Mouse (Mus musculus): ENCODE results near the gene Pet100. TPM values are rescaled to one million over a fixed set of nuclear protein-coding genes. Genes with fewer than 3 reads are reported as not detected.

Gene Pet100
- polyA plus RNA-seq, 1 experiment from 2014 or later, result 97.1 TPM

- no peak overlapping the region for H3K4me2 ChIP-seq (ENCODE audit: low read depth, low read length)
- no peak for ATAC-seq (ENCODE audit: low read depth)
- no peaks in the 10 kb centered on the region for H3K9me3 ChIP-seq (ENCODE audit: control insufficient read depth, low read length)
- no peak overlapping the region for H3K4me3 ChIP-seq (ENCODE audit: low read depth, low read length)
- DNase-seq (ENCODE audit: low spot score), result no peak
- H3K9ac ChIP-seq (ENCODE audit: low read depth, low read length), result no peak overlapping the region
- no peaks in the 10 kb centered on the region for H3K4me1 ChIP-seq (ENCODE audit: control insufficient read depth, insufficient read depth, low read length)
- no peaks in the 10 kb centered on the region for H3K36me3 ChIP-seq (ENCODE audit: control insufficient read depth, insufficient read depth, low read length)
- 64% methylated on average over 11 of the region's 11 CpGs for WGBS
- no peak overlapping the region for H3K27ac ChIP-seq (replicated peaks; ENCODE audit: low read depth, low read length)
- no peaks in the 10 kb centered on the region for H3K27me3 ChIP-seq (replicated peaks; ENCODE audit: control insufficient read depth, insufficient read depth, low read length)
Observed at GRCm38 (mm10) chr8:3654726-3655508, 33.6 kb downstream of the Pet100 start.

- DNase-seq (ENCODE audit: low spot score) (no peak), ATAC-seq (ENCODE audit: low read depth) (no peak)
- no peak within 1 kb of the TSS for H3K9ac ChIP-seq (ENCODE audit: low read depth, low read length)
- H3K4me1 ChIP-seq (ENCODE audit: control insufficient read depth, insufficient read depth, low read length), result no peaks in the 10 kb centered on the region
- no peak within 1 kb of the TSS for H3K27ac ChIP-seq (replicated peaks; ENCODE audit: low read depth, low read length)
- no peaks in the 10 kb centered on the region for H3K9me3 ChIP-seq (ENCODE audit: control insufficient read depth, low read length)
- WGBS, result 78% methylated on average over 2 of the region's 3 CpGs
- no peak within 1 kb of the TSS for H3K4me2 ChIP-seq (ENCODE audit: low read depth, low read length)
- no peaks in the 10 kb centered on the region for H3K27me3 ChIP-seq (replicated peaks; ENCODE audit: control insufficient read depth, insufficient read depth, low read length)
- no peak within 1 kb of the TSS for H3K4me3 ChIP-seq (ENCODE audit: low read depth, low read length)
- H3K36me3 ChIP-seq (ENCODE audit: control insufficient read depth, insufficient read depth, low read length), result no peaks in the 10 kb centered on the region
Observed at GRCm38 (mm10) chr8:3655526-3655925, 34.2 kb downstream of the Pet100 start, which contains the start of gene Retn. TSS of gene Retn (plus strand) at chr8:3655770.

GRCm38 (mm10) chr8:3656725-3657381, 35.5 kb downstream of the Pet100 start:
- no peak overlapping the region for H3K4me2 ChIP-seq (ENCODE audit: low read depth, low read length)
- no peak for ATAC-seq (ENCODE audit: low read depth)
- 18% methylated on average over 7 of the region's 7 CpGs for WGBS

GRCm38 (mm10) chr8:3660889-3661288, 39.5 kb downstream of the Pet100 start:
- Histone ChIP-seq H3K27me3 (replicated peaks; ENCODE audit: control insufficient read depth, insufficient read depth, low read length) (no peaks in the 10 kb centered on the region), H3K4me3 (ENCODE audit: low read depth, low read length) (no peak overlapping the region), H3K4me1 (ENCODE audit: control insufficient read depth, insufficient read depth, low read length) (no peaks in the 10 kb centered on the region), H3K36me3 (ENCODE audit: control insufficient read depth, insufficient read depth, low read length) (no peaks in the 10 kb centered on the region), H3K27ac (replicated peaks; ENCODE audit: low read depth, low read length) (no peak overlapping the region), H3K4me2 (ENCODE audit: low read depth, low read length) (no peak overlapping the region), H3K9ac (ENCODE audit: low read depth, low read length) (no peak overlapping the region), H3K9me3 (ENCODE audit: control insufficient read depth, low read length) (no peaks in the 10 kb centered on the region)
- DNase-seq (ENCODE audit: low spot score) (no peak), ATAC-seq (ENCODE audit: low read depth) (no peak)
- 72% methylated on average over 8 of the region's 8 CpGs for WGBS

More at GRCm38 (mm10) chr8:3656725-3657381, 35.5 kb downstream of the Pet100 start:
- no peaks in the 10 kb centered on the region for H3K27me3 ChIP-seq (replicated peaks; ENCODE audit: control insufficient read depth, insufficient read depth, low read length)
- no peaks in the 10 kb centered on the region for H3K9me3 ChIP-seq (ENCODE audit: control insufficient read depth, low read length)
- DNase-seq (ENCODE audit: low spot score), result peak; percentile 17
- H3K4me3 ChIP-seq (ENCODE audit: low read depth, low read length), result no peak overlapping the region
- H3K36me3 ChIP-seq (ENCODE audit: control insufficient read depth, insufficient read depth, low read length), result no peaks in the 10 kb centered on the region
- no peaks in the 10 kb centered on the region for H3K4me1 ChIP-seq (ENCODE audit: control insufficient read depth, insufficient read depth, low read length)
- H3K9ac ChIP-seq (ENCODE audit: low read depth, low read length), result no peak overlapping the region
- H3K27ac ChIP-seq (replicated peaks; ENCODE audit: low read depth, low read length), result no peak overlapping the region

GRCm38 (mm10) chr8:3664405-3664804, 43.1 kb downstream of the Pet100 start:
- no peak overlapping the region for H3K4me2 ChIP-seq (ENCODE audit: low read depth, low read length)
- ATAC-seq (ENCODE audit: low read depth) (no peak), DNase-seq (ENCODE audit: low spot score) (no peak)
- no peaks in the 10 kb centered on the region for H3K27me3 ChIP-seq (replicated peaks; ENCODE audit: control insufficient read depth, insufficient read depth, low read length)
- H3K4me3 ChIP-seq (ENCODE audit: low read depth, low read length), result no peak overlapping the region
- H3K27ac ChIP-seq (replicated peaks; ENCODE audit: low read depth, low read length), result no peak overlapping the region
- H3K36me3 ChIP-seq (ENCODE audit: control insufficient read depth, insufficient read depth, low read length), result no peaks in the 10 kb centered on the region
- no peak overlapping the region for H3K9ac ChIP-seq (ENCODE audit: low read depth, low read length)
- no peaks in the 10 kb centered on the region for H3K4me1 ChIP-seq (ENCODE audit: control insufficient read depth, insufficient read depth, low read length)
- 51% methylated on average over 5 of the region's 5 CpGs for WGBS
- H3K9me3 ChIP-seq (ENCODE audit: control insufficient read depth, low read length), result no peaks in the 10 kb centered on the region

- Histone ChIP-seq H3K9me3 (ENCODE audit: control insufficient read depth, low read length) (no peaks in the 10 kb centered on the region), H3K4me3 (ENCODE audit: low read depth, low read length) (no peak within 1 kb of the TSS), H3K27ac (replicated peaks; ENCODE audit: low read depth, low read length) (no peak within 1 kb of the TSS), H3K36me3 (ENCODE audit: control insufficient read depth, insufficient read depth, low read length) (no peaks in the 10 kb centered on the region), H3K9ac (ENCODE audit: low read depth, low read length) (no peak within 1 kb of the TSS), H3K4me2 (ENCODE audit: low read depth, low read length) (no peak within 1 kb of the TSS), H3K4me1 (ENCODE audit: control insufficient read depth, insufficient read depth, low read length) (no peaks in the 10 kb centered on the region), H3K27me3 (replicated peaks; ENCODE audit: control insufficient read depth, insufficient read depth, low read length) (no peaks in the 10 kb centered on the region)
- ATAC-seq (ENCODE audit: low read depth) (no peak), DNase-seq (ENCODE audit: low spot score) (no peak)
- 54% methylated on average over 6 of the region's 6 CpGs for WGBS
Observed at GRCm38 (mm10) chr8:3665507-3665906, 44.2 kb downstream of the Pet100 start, which contains the start of gene Mcemp1. TSS of gene Mcemp1 (plus strand) at chr8:3665754.

- Histone ChIP-seq H3K9me3 (ENCODE audit: control insufficient read depth, low read length) (no peaks in the 10 kb centered on the region), H3K27me3 (replicated peaks; ENCODE audit: control insufficient read depth, insufficient read depth, low read length) (no peaks in the 10 kb centered on the region), H3K9ac (ENCODE audit: low read depth, low read length) (no peak overlapping the region), H3K4me3 (ENCODE audit: low read depth, low read length) (no peak overlapping the region), H3K36me3 (ENCODE audit: control insufficient read depth, insufficient read depth, low read length) (no peaks in the 10 kb centered on the region), H3K4me1 (ENCODE audit: control insufficient read depth, insufficient read depth, low read length) (no peaks in the 10 kb centered on the region; the same call in 1 of the 2 replicates), H3K27ac (replicated peaks; ENCODE audit: low read depth, low read length) (no peak overlapping the region), H3K4me2 (ENCODE audit: low read depth, low read length) (no peak overlapping the region)
- no peak for DNase-seq (ENCODE audit: low spot score)
- no peak for ATAC-seq (ENCODE audit: low read depth)
- WGBS, result 69% methylated on average over 2 of the region's 2 CpGs
Observed at GRCm38 (mm10) chr8:3670388-3670787, 49.0 kb downstream of the Pet100 start.

GRCm38 (mm10) chr8:3671980-3672491, 50.7 kb downstream of the Pet100 start, which contains the start of gene Fcor:
TSS of gene Fcor (minus strand) at chr8:3672362.
- Histone ChIP-seq H3K36me3 (ENCODE audit: control insufficient read depth, insufficient read depth, low read length) (no peaks in the 10 kb centered on the region), H3K27me3 (replicated peaks; ENCODE audit: control insufficient read depth, insufficient read depth, low read length) (no peaks in the 10 kb centered on the region), H3K4me1 (ENCODE audit: control insufficient read depth, insufficient read depth, low read length) (no peaks in the 10 kb centered on the region; the same call in 1 of the 2 replicates), H3K9me3 (ENCODE audit: control insufficient read depth, low read length) (no peaks in the 10 kb centered on the region), H3K27ac (replicated peaks; ENCODE audit: low read depth, low read length) (peak within 1 kb of the TSS; percentile 24), H3K9ac (ENCODE audit: low read depth, low read length) (peak within 1 kb of the TSS; percentile 67), H3K4me2 (ENCODE audit: low read depth, low read length) (peak within 1 kb of the TSS; percentile 60), H3K4me3 (ENCODE audit: low read depth, low read length) (peak within 1 kb of the TSS; percentile 53)
- under 1% methylated on average over 23 of the region's 23 CpGs for WGBS
- DNase-seq (ENCODE audit: low spot score), result peak; percentile 89
- ATAC-seq (ENCODE audit: low read depth), result peak; percentile 90
